Mouse (Mus musculus) kidney, adult 9 months (tissue): Measurements from ENCODE around the gene Icosl.
"Not testable (repeated sequence)": the region's sequence is repeated elsewhere in the genome, so short reads cannot be mapped to it uniquely, and the experiment has no call there.

ENCODE experiments used
- DNase-seq: peaks from one replicate; pipeline ENCODE4 v3.0.0; 2022

Icosl gene

DNA sequence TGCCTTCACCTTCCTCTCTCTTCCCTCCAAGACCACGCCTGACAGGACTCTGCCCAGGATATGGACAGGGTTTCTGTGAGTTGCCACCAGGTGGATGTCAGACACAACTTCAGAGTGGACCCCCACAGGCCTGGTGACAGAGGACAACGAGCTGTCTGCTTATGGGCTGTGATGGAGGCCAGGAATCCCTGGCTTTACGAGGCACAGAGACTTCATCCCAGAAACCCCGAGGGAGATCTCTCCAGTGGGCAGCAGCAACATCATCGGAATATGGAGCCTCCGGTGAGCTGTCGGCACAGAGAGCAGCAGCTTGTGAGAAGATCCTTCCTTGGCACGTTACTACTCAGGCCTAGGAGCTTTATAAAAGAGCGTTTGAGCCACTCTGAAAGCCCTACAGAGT is 8.8 kb downstream of the Icosl start:
- no peak for DNase-seq

DNA sequence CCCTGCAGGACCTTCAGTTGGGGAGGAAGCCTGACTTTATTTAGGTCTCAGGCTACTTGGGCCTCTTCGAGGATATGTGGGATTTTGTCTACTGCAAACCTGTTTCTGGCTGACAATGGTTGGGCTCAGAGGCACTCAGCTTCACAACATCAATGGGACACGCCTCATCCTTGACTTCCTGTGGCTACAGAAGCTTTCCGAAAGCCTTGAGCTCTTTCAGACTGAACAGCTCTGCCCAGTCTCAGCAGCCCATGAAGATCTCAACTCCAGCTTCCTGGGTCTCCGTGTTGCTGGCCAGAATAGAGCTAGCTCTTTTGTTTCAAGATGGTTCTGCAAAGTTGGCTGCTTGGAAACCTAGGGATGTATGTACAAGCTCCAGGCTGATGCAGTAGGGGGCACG is 9.2 kb downstream of the Icosl start:
- no peak for DNase-seq

DNA sequence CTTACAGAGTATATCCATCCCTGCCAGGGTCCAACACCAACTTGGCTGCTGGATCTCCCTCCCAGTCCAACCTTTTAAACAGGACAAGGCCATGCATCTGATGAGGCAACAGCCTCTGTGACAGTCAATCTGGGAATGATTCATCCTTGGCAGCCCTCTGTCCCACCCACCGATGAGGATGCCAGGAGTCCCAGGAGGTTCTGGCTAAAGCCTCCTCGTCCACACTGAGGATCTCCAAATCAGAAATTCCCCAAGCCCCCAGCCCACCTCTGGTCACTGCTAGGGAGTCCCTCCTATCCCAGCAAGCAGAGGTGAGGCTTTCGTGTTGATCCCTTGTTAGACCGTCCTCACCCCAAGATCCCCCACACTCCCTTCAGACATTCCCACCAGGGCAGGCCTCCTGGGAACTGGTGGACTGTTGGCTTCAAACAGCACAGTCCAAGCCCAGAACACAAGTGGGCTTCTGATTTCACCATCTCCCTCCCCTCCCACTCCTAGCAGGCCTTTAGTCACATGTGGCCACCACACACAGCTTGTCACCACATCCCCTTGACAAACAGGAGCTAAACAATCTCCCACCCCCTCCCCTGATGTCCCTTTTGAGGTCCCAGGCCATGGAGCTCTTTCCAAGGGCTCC is 11.0 kb downstream of the Icosl start:
- no peak for DNase-seq

DNA sequence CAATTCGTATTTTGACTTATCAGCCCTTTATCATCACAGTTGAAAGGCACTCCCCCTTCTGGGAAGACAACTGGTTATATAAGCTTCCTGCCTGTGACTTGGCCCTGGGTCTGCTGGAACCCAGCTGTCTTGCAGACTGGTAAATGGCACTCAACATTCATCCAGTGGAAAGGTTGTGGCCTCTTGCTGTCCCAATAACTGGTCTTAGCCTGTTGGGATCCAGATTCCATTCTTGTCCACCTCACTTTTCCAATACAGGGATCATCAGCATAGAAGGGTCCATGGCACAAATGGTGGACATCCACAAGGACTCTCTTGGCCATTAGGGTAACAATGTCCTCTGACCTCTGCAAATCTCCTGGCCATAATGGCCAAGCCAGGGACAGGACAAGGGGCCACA is 15.0 kb downstream of the Icosl start:
- DNase-seq = no peak

DNA sequence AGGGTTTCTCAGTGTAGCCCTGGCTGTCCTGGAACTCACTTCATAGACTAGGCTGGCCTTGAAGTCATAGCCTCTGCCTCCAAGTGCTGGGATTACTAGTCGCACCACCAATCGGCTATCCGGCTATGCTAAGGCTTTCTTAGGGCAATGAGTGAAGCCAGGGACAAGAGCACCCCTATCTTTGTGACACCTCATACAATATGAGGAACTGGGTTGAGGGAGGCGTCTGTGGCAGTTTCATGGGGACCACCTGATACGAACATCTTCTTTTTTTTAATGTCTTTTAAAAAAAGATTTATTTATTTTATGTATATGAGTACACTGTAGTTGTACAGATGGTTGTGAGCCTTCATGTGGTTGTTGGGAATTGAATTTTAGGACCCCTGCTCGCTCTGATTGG is 16.6 kb downstream of the Icosl start:
- DNase-seq = no peak

DNA sequence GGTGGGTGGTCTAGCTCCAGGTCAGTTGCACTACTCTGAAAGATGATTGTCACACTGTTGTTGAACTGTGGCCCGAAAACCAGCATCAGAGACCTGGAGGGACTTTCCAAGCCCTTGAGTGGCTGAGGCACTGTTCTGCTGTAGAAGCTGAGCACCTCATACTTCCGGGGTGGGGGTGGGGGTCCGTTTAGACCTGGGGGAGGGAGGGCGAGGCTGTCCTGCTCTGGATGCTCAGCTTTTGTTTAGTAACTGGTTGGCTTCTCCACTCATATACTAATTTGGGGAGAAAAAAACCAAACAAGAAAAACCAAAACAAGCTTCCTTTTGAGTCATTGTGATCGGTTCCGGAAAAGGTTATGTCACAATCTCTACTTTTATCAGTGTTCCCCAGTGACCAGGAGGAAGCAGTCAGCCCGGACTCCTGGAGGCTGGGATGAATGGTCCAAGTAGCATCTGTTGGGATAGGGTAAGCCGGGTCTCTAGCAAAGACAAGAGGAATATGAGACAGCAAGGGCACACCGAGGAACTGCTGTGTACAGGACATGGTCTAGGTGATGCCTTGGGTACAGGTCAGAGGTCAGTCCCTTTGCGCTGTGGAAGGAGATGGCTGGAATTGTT is 17.5 kb downstream of the Icosl start:
- DNase-seq = peak; percentile 30

DNA sequence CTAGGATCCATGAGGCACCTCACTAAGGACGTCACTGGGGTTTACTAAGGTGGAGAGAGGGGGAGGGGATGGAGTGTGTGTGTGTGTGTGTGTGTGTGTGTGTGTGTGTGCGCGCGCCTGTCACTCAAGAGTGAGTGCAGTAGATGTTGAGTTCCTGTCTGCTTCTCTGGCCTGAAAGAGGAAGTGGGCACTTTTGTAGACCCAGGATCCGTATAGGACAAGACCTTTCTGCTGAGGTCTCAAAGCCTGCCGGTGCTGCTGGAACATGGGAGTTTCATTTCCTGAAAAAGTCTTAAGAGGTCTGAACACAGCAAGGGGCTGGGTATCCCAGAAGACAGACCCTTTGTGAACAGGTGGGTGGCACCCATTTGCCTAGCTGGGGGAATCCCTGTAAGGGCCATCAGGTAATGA is 18.0 kb downstream of the Icosl start:
- no peak for DNase-seq

DNA sequence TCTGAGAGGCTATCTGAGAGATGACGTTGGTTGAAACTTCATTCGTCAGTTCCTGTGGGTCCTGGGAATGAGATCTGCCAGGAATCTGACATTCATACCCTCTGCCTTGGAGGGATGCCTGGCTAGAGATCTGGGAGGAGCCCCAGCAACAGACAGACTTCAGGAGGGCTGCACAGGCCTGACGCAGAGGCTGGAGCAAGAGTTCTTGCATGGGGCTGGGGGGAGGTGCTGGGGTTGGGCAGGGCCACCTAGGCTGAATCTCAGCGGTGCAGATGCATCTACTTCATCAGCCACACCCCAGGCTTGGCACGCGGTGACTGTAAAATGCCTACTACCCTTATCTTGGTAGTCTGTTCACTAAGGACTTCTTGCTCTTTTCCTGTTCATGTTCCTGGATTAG is 21.1 kb downstream of the Icosl start:
- DNase-seq = no peak

DNA sequence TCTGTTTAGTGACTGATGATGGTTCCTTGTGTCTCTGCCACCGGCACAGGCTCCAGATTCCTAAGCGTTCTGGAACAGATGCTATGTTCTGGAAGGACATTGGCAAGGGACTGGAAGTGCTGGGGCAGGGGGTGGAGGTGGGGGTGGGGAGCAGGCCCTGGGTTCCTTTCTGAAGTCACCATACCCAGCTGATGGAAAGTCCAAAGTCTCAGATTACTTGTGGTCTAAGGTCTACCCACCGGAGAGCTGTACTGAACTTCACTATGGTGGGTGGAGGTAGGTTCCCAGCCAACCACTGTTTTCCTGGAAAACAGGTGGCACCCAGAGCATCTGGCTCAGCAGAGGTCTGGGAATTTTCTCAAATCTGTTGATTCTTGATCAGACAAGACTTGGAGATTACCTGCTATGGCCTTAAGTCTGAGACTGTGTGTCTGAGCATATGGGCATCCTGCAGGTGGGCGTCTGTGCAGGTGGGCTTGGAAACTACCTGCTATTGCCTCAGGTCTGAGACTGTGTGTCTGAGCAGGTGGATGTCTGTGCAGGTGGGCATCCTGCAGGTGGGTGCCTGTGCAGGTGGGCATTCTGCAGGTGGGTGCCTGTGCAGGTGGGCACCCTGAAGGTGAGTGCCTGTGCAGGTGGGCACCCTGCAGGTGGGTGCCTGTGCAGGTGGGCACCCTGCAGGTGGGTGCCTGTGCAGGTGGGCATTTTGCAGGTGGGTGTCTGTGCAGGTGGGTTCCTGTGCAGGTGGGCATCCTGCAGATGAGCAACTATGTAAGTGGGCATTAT is 21.8 kb downstream of the Icosl start:
- no peak for DNase-seq

DNA sequence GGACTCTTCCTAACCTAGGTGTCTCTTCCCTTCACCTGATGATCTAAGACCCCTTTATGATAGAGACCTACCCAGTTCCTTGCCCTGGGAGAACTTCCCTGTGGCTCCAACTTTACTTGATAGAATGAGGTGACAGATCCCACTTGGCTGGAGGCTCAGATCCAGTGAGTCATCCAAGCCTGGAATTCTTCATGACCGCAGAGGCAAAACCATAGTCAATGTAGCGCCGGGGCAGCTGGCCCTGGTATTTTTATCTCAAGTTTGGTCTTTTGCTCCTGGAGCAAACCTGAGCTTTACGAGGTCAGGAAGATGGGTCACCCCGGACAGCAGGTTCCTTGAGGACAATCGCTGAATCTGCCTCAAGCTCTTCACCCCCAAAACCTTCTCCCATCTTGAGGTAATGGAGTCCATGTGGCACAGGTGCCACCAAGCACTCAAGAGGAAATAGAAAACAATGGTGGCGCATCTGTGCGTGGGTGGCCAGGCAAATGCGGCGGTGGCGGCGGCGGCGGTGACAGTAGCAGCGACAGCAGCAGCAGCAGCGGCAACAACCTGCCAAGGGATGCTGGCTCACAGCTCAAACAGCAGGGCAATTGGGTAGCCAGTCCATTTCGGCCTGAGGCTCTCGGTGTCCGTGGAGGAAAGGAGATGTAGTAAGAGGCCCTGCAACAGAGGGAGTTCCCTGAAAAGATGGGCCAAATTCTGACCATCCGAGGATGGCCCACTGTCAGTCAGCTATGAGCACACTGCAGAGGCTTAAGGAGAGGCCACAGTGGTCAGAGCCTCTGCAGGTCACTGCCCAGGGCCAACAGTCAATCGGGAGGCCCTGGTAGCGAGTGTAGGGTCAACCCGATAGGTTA is 23.0 kb downstream of the Icosl start:
- no peak for DNase-seq

DNA sequence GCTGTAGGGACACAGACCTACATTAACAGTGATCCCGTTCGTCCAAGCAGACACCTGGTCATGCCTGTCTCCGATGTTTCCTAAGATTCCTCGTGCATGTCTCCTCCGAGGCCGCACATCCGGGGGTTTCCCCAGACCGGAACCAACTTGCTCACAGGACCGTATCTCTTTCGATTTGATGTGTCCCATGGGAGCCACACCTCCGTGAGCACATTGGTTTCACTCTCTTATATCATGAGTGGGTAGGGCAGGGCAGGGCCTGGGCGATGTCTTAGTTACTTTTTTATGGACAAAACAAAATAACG is 23.6 kb downstream of the Icosl start:
- peak; percentile 20 for DNase-seq

DNA sequence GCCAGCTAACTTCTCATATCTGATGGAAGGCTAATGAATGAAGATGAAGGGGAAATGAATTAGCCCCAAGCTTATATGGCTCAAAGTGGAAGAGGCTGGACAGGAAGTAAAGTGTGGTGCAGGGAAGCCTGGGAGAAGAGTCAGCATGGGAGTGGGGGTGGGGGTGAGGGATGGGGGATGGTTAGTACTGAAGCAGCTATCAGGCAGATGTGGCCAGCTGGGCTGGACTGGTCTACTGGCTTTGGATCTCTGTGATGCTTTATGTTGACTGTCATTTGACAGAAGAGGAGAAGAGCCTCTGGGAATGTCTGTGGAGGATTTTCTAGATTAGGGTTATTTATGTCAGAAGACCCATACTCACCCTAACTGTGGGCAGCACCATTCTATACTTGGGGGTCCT is 26.1 kb downstream of the Icosl start:
- no peak for DNase-seq

DNA sequence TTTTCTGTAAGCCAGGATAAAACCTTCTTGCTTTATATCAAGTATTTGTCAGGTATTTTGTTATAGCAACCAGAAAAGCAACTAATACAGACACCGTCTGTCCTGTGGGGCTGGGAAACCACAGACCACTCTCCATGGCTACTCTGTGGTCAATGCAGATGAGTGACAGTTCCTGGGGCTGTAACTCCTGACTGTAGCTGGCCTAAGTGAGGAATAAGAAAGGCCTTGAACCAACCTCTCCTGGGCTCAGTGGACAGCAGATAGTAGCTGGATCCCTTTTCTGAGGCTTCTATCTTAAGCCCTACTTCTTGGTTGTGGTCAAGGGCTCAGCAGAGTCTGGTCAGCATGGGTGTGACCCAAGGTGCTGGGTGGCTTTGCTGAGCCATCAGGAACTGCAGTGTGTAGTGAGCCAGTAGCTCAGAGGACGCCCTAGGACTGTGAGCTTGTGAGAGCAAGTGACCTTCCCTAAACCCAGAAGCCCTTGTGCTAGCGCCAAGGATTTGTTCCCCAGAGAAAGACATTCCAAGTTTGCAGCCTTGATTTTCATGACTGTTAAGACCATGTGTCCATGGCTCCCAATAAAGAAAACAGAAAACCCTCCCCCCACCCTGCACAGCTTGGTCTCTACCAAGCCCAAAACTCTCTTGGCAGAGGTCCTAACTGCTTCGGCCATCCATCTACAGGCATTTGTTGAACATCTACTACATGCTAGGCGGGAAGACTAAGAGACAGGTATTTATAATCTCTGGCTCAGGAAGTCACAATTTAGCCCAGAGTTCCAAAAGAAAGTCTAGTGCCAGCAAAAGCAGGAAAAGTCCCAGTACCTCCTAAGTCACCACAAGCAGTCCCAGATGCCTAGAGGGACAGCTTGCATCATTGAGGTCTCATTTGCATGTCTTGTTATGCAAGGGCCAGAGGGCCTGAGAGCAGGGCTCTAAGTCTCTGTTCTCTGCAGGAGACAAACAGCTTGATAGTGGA is 27.1 kb downstream of the Icosl start:
- DNase-seq = peak; percentile 58

DNA sequence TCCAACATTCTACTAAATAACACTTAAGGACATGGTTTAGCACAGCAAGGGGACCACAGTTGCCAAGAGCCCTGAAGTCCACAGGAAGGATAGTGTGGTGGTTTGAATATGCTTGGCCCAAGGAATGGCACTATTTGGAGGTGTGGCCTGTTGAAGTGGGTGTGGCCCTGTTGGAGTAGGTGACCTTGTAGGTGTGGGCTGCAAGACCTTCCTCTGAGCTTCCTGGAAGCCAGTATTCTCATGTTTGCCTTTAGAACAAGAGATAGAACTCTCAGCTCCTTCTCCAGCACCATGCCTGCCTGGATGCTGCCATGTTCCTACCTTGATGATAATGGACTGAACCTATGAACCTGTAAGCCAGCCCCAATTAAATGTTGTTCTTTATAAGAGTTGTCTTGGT is 30.8 kb downstream of the Icosl start:
- DNase-seq = not testable (repeated sequence)

DNA sequence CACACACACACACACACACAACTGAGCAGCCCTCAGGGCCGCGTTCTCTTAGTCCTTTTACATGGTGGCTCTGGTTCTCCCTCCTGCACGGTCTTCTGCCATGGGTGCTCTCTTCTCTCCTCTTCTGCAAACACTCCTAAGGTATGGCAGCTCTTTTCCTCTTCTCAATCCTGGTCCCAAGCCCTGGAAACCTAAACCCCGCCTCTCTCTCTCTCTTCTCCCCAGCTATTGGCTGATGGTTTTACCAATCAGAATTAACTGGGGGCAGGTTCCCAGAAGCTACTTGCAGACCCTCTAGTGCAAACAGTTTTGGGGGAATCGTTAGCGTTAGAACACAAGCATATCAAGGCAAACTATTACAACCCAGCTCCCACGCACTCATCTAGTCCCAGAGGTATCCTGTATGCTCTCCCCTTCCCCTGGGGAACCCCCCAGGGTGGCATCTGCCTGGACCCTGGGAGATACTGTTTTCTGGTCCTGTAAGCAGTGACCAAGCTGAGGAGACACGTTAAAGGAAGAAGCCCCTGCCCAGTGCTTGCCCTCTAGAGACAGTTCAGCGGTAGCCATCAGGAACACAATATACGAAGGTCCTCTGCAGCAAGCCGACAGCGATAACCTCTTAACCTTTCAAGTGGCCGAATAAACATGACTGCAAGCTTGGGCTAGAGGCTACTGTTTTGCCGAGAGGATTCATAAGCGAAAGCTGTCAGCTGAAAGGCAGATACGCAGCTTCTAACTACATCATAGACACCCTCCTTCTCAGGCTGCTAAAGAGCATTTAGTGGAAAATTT is 32.1 kb downstream of the Icosl start:
- DNase-seq = peak; percentile 34

DNA sequence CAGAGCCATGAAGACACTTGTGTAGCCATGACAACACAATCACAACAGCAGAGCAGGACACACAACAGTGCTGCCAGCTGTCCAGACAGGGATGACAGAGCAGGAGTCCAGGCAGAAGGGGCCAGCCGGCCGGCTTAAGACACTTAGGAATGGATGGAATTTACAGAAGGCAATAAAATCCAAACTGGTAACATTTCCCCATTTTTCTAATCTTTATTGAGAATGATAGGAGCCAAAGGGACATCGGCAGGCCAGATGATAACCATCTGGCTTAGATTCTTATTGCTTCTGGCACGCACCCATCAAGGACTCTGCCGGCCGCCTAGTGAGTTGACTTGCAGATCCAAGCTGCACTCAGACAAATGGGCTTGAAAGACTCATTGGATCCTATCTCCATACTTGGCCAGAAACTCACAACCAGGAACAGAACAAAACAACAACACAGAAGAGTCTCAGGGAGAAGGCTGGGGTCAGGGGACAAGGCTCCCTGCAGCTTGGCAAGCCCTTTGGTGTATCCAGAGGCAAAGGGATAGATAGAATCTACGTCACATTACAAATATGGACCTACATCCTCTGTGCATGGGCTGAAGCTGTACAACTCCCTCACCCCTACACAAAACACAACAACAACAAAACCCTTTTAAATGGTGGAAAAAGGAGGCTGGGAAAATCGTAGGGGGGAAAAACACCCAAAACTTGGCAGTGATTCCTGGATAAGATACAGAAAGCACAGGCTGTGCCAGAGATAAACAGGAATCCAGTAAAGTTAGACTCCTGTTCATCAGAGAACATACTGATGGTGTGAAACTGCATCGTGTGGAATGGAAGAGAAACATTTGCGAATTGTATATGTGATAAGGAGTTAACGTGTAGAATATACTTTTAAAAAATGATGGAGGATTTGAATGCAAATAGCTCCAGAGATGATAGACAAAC is 35.7 kb downstream of the Icosl start:
- DNase-seq = peak; percentile 72

DNA sequence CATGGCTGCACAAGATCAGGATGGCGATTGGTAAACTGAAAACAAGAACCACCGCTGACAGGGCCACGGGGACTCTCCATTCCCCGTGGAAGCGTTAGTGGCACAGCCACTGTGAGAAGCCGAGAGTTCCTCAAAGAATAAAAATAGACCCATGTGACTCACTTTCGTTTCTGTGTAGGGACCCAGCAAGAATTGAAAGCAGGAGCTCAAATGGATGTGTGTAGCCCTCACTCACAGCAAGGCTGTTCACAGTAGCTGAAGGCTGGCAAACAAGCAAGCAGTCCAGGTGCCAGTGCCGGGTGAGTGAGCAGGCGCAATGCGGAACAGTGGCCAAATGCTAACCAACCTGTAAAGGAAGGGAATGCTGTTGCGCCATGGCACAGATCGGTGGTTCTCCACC is 36.4 kb downstream of the Icosl start:
- peak; percentile 92 for DNase-seq

DNA sequence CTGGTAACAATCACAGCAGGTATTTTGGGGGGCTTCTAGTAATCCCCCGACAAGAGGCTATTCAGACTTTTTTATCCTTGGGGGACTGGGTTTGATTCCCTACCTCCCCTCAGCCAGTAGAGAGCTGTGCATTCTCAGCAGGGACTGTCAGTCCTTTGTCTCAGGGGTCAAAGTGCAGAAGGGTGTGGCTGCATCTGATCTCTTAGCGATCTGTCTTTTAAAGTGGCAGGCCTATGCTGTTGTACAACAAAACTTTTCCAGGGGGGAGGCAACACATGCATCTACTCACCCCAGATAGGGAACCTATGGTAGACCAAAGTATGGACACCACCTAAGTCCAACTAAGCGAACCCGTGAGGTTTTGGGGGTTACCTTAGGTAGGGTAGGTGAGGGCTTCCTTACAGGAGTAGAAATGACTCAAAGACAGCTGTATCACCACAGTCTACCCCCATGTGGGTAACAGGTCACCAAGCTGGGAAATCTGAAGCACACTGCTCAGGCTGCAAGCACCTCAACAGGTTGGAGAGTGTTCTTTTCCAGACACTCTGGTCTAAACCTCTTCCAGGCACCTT is 45.5 kb downstream of the Icosl start:
- DNase-seq = peak; percentile 51

DNA sequence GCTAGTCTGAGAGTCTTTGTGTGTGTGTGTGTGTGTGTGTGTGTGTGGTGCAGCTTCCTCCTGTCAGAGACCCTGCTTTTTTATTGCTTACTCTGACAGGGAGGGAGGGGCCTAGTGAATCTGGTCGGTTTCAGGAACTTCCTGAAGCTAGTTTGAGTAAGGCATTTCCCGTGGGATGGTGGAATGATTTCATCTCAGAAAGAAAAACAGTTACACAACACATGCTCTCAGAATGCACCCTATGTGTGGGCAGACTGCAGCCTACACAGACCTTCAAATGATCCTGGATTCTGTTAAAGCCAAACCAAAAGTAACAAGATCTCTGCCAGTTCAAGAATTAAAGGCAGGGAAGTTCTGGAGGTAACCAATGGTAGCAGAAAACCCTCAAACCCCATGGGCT is 46.1 kb downstream of the Icosl start:
- DNase-seq = no peak

DNA sequence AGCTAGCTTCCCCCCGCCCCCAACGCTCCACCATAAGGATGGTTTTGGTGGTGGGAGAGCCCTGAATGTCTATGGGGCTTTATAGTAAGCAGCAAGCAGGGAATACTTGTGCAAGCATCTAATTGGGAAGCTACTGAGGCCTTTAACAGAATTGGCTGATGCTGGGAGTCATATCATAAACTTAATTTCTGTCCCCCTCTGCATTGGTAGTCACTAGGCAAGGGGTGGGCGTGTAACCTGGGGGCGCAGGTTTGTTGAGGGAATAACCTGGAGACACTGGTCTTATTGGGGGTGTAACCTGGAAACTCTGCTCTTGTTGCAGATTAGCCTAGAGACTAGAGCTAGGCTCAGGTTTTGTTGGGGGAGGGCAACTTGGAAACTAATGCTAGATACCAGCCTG is 50.3 kb downstream of the Icosl start:
- no peak for DNase-seq
